Mouse (Mus musculus): ENCODE results near the gene Klra17. TPM values are rescaled to one million over a fixed set of nuclear protein-coding genes. Genes with fewer than 3 reads are reported as not detected.
"Not testable (repeated sequence)": the region's sequence is repeated elsewhere in the genome, so short reads cannot be mapped to it uniquely, and the experiment has no call there.

Gene Klra17
- polyA plus RNA-seq (2012; fragmentation: generic; extraction: Trizol), result 0.02 TPM
- long read RNA-seq, experiment 1, result 0 reads
- long read RNA-seq, experiment 2, result 0 reads

- TF ChIP-seq MYOG (IDR thresholded peaks at IDR 0.05; ENCODE audit: control insufficient read depth, extremely low read depth, insufficient read length) (no peak), USF1 (IDR thresholded peaks at IDR 0.05; ENCODE audit: low read depth) (no peak), MAX (IDR thresholded peaks at IDR 0.05) (no peak), MYOD1 (IDR thresholded peaks at IDR 0.05; ENCODE audit: control insufficient read depth, insufficient read length, low read depth) (no peak), FOSL1 (IDR thresholded peaks at IDR 0.05; ENCODE audit: insufficient read depth, low read length, poor library complexity, severe bottlenecking) (no peak), CTCF (IDR thresholded peaks at IDR 0.05; ENCODE audit: control insufficient read depth, insufficient read depth, insufficient read length) (no peak), CEBPB (IDR thresholded peaks at IDR 0.05; ENCODE audit: low read depth) (no peak)
- Histone ChIP-seq H3ac (ENCODE audit: control insufficient read depth, insufficient read length, low read depth) (no peak within 1 kb of the TSS), H3K79me3 (ENCODE audit: low read depth) (no peaks in the 10 kb centered on the region), H3K36me3 (ENCODE audit: control insufficient read depth, insufficient read depth) (no peaks in the 10 kb centered on the region), H3K4me3 (ENCODE audit: insufficient read depth, poor library complexity, severe bottlenecking) (no peak within 1 kb of the TSS), H3K79me2 (ENCODE audit: control insufficient read depth, insufficient read depth) (no peaks in the 10 kb centered on the region), H3K27me3 (ENCODE audit: control insufficient read depth, insufficient read depth, insufficient read length) (no peaks in the 10 kb centered on the region)
Measured at GRCm38 (mm10) chr6:129876549-129876948, at the start of gene Klra17. TSS of gene Klra17 (minus strand) at chr6:129876672.

- not testable (repeated sequence) for H3K79me3 ChIP-seq (ENCODE audit: low read depth); H3K79me2 ChIP-seq (ENCODE audit: control insufficient read depth, insufficient read depth); H3K4me3 ChIP-seq (ENCODE audit: insufficient read depth, poor library complexity, severe bottlenecking); H3ac ChIP-seq (ENCODE audit: control insufficient read depth, insufficient read length, low read depth); H3K36me3 ChIP-seq (ENCODE audit: control insufficient read depth, insufficient read depth); H3K27me3 ChIP-seq (ENCODE audit: control insufficient read depth, insufficient read depth, insufficient read length)
Measured at GRCm38 (mm10) chr6:129917476-129917946, 41.0 kb upstream of the Klra17 start, which contains the start of gene Klra5. TSS of gene Klra5 (minus strand) at chr6:129917650.

DNA sequence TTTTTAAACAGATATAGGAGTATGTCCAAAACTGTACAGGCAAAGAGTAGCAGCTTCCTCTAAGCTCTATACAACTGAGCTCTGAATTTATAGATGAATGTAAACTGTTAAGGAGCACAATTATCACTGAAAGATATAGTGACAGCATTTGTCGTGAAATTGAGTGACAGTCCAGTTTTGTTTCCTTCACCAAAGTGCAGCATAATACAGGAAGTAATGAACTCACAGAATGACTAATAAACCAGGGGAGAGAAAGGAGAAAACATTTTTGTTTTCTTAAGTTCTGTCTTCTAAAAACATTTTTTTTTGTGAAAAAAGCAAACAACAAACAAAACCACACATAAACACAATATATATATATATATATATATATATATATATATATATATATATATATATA, 40.5 kb upstream of the Klra17 start:
- Histone ChIP-seq H3K79me3 (ENCODE audit: low read depth) (no peaks in the 10 kb centered on the region), H3K36me3 (ENCODE audit: control insufficient read depth, insufficient read depth) (no peaks in the 10 kb centered on the region), H3K27me3 (ENCODE audit: control insufficient read depth, insufficient read depth, insufficient read length) (no peaks in the 10 kb centered on the region), H3K4me3 (ENCODE audit: insufficient read depth, poor library complexity, severe bottlenecking) (no peak overlapping the region), H3ac (ENCODE audit: control insufficient read depth, insufficient read length, low read depth) (no peak overlapping the region), H3K79me2 (ENCODE audit: control insufficient read depth, insufficient read depth) (no peaks in the 10 kb centered on the region)
- no peak for TF ChIP-seq USF1 (IDR thresholded peaks at IDR 0.05; ENCODE audit: low read depth)
- no peak for TF ChIP-seq FOSL1 (IDR thresholded peaks at IDR 0.05; ENCODE audit: insufficient read depth, low read length, poor library complexity, severe bottlenecking)
- no peak for TF ChIP-seq CTCF (IDR thresholded peaks at IDR 0.05; ENCODE audit: control insufficient read depth, insufficient read depth, insufficient read length)
- TF ChIP-seq MYOD1 (IDR thresholded peaks at IDR 0.05; ENCODE audit: control insufficient read depth, insufficient read length, low read depth), result no peak
- no peak for TF ChIP-seq MYOG (IDR thresholded peaks at IDR 0.05; ENCODE audit: control insufficient read depth, extremely low read depth, insufficient read length)
- TF ChIP-seq CEBPB (IDR thresholded peaks at IDR 0.05; ENCODE audit: low read depth), result no peak
- TF ChIP-seq MAX (IDR thresholded peaks at IDR 0.05), result no peak

- Histone ChIP-seq H3K4me3 (ENCODE audit: insufficient read depth, poor library complexity, severe bottlenecking) (no peak overlapping the region), H3K27me3 (ENCODE audit: control insufficient read depth, insufficient read depth, insufficient read length) (no peaks in the 10 kb centered on the region), H3K36me3 (ENCODE audit: control insufficient read depth, insufficient read depth) (no peaks in the 10 kb centered on the region), H3K79me3 (ENCODE audit: low read depth) (no peaks in the 10 kb centered on the region), H3ac (ENCODE audit: control insufficient read depth, insufficient read length, low read depth) (no peak overlapping the region), H3K79me2 (ENCODE audit: control insufficient read depth, insufficient read depth) (no peaks in the 10 kb centered on the region)
- TF ChIP-seq USF1 (IDR thresholded peaks at IDR 0.05; ENCODE audit: low read depth) (no peak), FOSL1 (IDR thresholded peaks at IDR 0.05; ENCODE audit: insufficient read depth, low read length, poor library complexity, severe bottlenecking) (no peak), MAX (IDR thresholded peaks at IDR 0.05) (no peak), MYOG (IDR thresholded peaks at IDR 0.05; ENCODE audit: control insufficient read depth, extremely low read depth, insufficient read length) (no peak), CEBPB (IDR thresholded peaks at IDR 0.05; ENCODE audit: low read depth) (no peak), MYOD1 (IDR thresholded peaks at IDR 0.05; ENCODE audit: control insufficient read depth, insufficient read length, low read depth) (no peak), CTCF (IDR thresholded peaks at IDR 0.05; ENCODE audit: control insufficient read depth, insufficient read depth, insufficient read length) (no peak)
Measured at GRCm38 (mm10) chr6:129882525-129882924, 6.1 kb upstream of the Klra17 start.

DNA sequence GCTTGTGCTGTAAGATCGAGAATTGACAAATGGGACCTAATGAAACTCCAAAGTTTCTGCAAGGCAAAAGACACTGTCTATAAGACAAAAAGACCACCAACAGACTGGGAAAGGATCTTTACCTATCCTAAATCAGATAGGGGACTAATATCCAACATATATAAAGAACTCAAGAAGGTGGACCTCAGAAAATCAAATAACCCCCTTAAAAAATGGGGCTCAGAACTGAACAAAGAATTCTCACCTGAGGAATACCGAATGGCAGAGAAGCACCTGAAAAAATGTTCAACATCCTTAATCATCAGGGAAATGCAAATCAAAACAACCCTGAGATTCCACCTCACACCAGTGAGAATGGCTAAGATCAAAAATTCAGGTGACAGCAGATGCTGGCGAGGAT, 14.1 kb downstream of the Klra17 start, which contains the start of gene Gm17631:
Gm17631 (plus strand) TSS at position 301 of the 400 bp plus-strand sequence.
- H3K4me3 ChIP-seq (ENCODE audit: insufficient read depth, poor library complexity, severe bottlenecking); H3K79me3 ChIP-seq (ENCODE audit: low read depth); H3K27me3 ChIP-seq (ENCODE audit: control insufficient read depth, insufficient read depth, insufficient read length); H3ac ChIP-seq (ENCODE audit: control insufficient read depth, insufficient read length, low read depth); H3K79me2 ChIP-seq (ENCODE audit: control insufficient read depth, insufficient read depth); H3K36me3 ChIP-seq (ENCODE audit: control insufficient read depth, insufficient read depth): not testable (repeated sequence)

GRCm38 (mm10) chr6:129825559-129825958, 50.9 kb downstream of the Klra17 start:
- no peak for TF ChIP-seq MYOG (IDR thresholded peaks at IDR 0.05; ENCODE audit: control insufficient read depth, extremely low read depth, insufficient read length)
- no peak for TF ChIP-seq USF1 (IDR thresholded peaks at IDR 0.05; ENCODE audit: low read depth)
- TF ChIP-seq FOSL1 (IDR thresholded peaks at IDR 0.05; ENCODE audit: insufficient read depth, low read length, poor library complexity, severe bottlenecking), result no peak
- TF ChIP-seq MAX (IDR thresholded peaks at IDR 0.05), result no peak
- TF ChIP-seq CTCF (IDR thresholded peaks at IDR 0.05; ENCODE audit: control insufficient read depth, insufficient read depth, insufficient read length), result no peak
- no peak for TF ChIP-seq MYOD1 (IDR thresholded peaks at IDR 0.05; ENCODE audit: control insufficient read depth, insufficient read length, low read depth)
- no peak for TF ChIP-seq CEBPB (IDR thresholded peaks at IDR 0.05; ENCODE audit: low read depth)
- Histone ChIP-seq H3K36me3 (ENCODE audit: control insufficient read depth, insufficient read depth) (no peaks in the 10 kb centered on the region), H3ac (ENCODE audit: control insufficient read depth, insufficient read length, low read depth) (no peak overlapping the region), H3K4me3 (ENCODE audit: insufficient read depth, poor library complexity, severe bottlenecking) (no peak overlapping the region), H3K79me3 (ENCODE audit: low read depth) (no peaks in the 10 kb centered on the region), H3K27me3 (ENCODE audit: control insufficient read depth, insufficient read depth, insufficient read length) (no peaks in the 10 kb centered on the region), H3K79me2 (ENCODE audit: control insufficient read depth, insufficient read depth) (no peaks in the 10 kb centered on the region)

Data from C2C12 (cell line).